Mouse (Mus musculus) A20 (cell line): ENCODE results near the gene Lgi2.

Source experiments
- DNase-seq: peaks from one replicate; pipeline ENCODE4 v3.0.0-alpha.2; 2011; ENCODE audit warnings: low read depth, low spot score

The Lgi2 gene

GRCm38 (mm10) chr5:52539483-52539882 lies 26.8 kb downstream of the Lgi2 start:
- DNase-seq = no peak

- no peak for DNase-seq
Observed at GRCm38 (mm10) chr5:52537024-52537423, 29.2 kb downstream of the Lgi2 start.

DNA sequence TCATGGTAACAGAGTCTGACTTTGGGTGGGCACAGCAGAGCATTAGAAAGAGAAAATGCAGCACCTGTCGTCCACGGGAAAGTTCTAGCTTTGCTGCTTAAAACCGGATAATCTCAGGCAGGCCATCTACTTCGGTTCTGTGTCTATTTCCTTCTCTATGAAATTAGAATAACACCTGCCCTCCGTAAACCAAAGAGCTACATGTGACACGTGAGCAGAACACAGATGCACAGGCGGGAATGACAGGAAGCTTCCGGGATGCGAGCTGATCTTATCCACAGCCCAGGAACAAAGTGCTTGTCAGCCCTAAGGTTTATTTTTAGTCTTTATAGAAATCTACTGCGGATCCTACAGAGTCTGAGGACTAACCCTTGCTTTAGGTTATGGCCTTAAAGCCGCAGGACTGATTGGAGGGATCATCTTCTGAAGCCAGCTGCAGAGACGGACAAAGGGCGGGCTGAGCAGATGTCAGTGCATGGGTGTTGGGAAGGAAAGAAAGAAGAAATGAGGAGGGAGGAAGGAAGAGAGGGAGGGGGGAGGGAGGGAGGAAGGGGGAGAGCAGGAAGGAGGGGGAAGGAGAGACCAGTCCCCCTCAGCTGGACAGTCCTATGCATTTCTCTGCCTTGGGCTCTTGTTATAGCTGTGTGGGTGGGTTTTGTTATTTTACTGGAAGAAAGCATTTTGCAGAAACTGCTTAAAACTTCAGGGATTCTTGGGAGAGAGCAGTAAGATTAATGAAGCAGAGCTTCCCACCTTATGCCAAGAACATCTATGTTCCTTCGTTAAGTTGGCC lies 31.3 kb downstream of the Lgi2 start:
- DNase-seq = no peak

DNA sequence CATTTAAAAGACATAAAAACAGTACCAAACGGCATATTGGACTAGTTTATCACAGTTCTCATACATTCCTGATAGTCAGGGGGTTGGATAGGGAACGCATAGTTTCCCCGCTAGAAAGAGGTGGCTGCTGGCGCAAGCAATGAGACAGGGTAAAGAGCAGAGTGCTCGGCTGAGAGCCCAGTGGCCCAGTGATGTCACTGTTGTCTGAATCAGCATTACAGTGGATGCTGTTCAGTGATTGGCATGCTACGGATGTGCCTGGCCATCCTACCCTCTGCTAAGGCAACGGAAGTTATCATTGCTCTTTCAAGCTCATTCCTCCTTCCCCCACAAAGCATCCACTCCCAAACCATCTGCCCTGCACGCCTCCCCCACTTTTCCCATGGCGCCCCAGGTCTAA lies 32.6 kb downstream of the Lgi2 start:
- DNase-seq = no peak

DNA sequence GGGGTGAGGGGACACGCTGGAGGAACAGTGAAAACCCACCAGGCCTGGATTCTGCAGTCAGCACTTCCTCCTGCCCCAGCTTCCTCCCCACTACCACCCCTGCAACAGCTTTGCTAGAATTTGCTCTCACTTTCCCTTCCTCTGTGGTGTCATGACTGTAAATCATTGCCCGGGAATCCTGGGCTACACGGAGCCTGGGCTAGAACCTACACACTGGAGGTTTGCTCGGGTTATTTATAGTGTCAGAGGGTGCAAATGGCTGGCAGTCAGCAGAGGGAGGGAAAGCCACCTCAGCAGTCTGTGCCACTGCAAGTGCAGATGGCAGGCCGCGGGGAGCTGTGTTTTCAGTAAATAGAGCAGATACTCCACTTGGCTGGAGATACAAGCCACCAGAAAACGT lies 37.7 kb downstream of the Lgi2 start:
- no peak for DNase-seq

GRCm38 (mm10) chr5:52526324-52526986 lies 39.8 kb downstream of the Lgi2 start:
- no peak for DNase-seq

DNA sequence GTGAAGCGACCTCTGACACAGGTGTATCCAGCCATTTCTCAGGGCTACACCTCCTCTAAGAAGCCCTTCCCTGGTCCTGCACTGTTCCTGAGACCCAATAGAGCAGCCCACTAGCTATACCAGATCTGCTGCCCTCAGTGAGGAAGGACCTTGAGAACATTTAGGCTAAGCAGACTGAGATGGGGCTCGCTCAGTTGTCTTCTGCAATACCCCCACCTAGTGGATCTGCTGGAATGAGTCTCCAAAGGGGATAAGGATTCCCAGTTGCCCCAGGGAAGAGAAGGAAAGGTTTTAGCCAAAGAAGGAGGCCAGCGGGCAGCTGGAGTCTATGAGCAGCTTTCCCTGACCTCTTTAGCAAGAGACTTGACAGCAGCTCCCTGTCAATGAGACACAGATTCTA lies 42.1 kb downstream of the Lgi2 start:
- no peak for DNase-seq

GRCm38 (mm10) chr5:52519921-52520320 lies 46.3 kb downstream of the Lgi2 start:
- DNase-seq = no peak

GRCm38 (mm10) chr5:52516072-52516476 lies 50.2 kb downstream of the Lgi2 start:
- DNase-seq = no peak

GRCm38 (mm10) chr5:52515246-52516021 lies 50.8 kb downstream of the Lgi2 start:
- DNase-seq = peak; percentile 51

DNA sequence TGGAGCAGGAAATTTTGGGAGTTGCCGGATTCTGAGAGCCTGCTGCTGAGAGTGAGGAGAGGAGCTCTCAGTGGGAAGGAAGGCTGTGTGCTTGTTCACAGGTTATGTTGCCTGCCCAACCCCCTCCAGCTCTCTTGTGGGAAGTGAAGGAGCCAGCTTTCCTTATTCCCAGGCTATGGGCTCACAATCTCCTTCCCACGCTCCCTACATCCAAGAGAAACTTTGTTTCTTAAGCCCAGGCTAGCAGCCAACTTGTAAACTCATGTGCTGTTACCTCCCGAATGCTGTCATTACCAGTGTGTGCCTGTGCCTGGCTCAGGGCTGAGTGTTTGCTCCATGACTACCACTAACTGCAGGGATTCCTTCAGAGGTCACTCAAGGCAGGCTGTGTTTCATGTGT lies 55.2 kb downstream of the Lgi2 start:
- no peak for DNase-seq

- no peak for DNase-seq
Observed at GRCm38 (mm10) chr5:52509416-52509815, 56.8 kb downstream of the Lgi2 start.

DNA sequence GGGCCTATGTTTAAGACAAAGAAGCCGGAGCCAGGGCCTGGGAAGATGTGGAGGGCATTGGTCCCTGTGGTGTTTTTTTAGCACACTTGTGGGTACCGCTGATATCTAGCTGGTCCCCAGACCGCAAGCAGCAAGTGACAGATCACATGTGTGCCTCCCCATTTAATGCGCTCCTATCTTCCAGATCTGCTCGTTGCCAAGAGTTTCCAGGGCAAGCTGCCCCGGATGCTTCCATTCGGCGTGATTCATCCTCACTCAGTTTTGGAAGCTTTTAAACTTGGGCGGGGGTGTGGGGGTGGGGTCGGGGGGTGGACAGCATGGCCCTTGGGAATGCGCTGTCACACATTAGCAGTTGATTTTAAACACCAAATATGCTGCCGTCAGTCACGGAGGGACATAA lies 61.6 kb downstream of the Lgi2 start:
- no peak for DNase-seq

DNA sequence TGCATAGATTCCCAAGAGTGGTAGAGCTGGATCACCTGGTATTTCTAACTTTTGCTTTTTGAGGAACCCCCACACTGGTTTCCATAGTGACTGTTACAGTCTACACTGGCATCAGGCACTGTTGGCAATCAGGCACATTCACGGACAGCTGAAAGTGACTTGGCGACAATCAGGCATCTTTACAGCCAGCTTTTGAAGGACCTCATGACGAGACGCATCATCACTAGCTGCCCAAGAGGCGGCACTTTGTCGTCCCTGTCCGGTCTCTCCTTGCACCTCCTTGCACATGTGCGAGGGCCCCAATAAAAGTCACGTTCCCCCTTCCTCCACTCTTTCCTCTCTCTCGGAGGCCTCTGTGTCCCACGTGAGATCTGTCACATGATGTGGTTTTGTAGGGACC lies 62.1 kb downstream of the Lgi2 start:
- DNase-seq = no peak

DNA sequence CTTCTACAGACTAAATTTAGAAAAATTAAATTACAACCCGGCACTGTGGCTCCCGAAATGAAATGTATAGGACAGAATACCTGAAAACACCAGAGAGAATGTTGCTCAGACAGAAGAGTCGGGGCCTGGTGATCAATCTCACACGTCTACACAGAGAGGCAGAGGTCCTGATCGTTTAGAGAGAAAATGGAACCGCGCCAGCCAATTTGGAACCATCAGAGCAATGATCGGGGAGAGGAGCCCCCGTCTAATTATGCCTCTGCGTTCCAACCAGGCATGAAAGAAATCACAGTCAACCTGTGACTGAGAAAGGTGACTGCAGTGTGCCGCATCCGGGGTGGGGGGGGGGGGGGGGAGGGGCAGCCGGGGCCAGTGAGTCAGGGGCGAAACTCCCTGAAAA lies 70.6 kb downstream of the Lgi2 start:
- no peak for DNase-seq

DNA sequence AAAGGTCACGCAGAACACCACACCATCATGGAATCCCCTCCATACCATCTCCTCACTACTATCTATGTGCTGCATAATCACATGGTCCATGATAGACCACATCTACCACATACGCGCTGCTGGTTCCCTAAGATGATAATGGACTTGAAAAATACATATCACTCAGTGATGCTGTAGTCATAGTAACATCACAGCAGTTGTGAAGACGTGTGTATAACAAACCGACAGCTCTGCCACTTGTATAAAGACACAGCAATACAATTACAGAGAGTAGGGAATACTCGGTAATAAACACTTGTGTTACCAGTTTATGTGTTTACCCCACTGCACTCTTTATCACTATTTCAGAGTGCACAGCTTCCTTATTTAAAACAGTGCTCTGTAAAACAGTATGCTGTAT lies 74.8 kb downstream of the Lgi2 start:
- no peak for DNase-seq

DNA sequence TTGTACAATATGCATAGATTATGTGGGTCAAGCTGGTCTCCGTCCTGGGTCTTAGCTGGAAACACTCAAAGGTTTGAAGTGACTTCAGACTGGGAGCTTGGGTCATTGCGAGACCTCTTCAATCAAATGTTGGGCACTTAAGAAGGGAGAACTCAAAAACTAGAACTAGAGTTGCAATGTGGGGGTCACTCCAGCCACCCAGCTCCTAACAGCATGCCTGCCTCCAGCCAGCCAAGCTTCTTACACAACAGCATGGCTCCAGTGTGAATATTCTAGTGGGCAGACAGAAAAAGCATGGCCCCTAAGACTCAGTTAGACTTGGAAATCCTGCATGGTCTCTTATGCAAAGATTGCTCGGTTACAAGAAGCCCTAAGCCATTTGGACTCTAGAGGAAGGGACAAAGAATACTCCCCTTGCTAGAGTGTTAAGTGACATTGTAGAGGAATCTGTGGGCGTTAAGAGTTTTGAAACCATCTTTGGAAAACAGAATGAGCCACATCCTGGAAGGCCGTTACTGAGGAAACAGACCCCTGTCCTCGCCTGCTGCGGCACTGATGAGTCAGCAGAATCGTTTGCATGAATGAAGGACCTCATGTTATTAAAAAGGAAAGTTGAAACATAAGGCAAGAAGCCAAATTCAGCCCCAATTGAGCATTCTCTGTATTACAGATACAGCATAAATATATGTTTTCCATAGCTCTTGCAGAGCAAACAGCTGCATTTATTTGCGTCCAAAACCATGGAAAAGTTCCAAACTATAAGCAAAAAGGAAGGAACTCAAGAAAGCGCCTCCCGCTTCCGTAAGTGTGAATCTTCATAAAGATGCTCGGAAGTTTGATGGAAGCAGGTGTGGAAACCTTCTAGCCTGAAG lies 78.5 kb downstream of the Lgi2 start:
- DNase-seq = no peak
